Mouse (Mus musculus): ENCODE measurements around the gene Kcnk5. TPM values are rescaled to one million over a fixed set of nuclear protein-coding genes. Genes with fewer than 3 reads are reported as not detected.

Gene Kcnk5
- polyA plus RNA-seq, 1 experiment from 2014 or later = 9.1 TPM

GRCm38 (mm10) chr14:20168054-20168453, 13.6 kb downstream of the Kcnk5 start:
- Histone ChIP-seq H3K27ac (ENCODE audit: low read depth, low read length) (no peak overlapping the region), H3K4me2 (ENCODE audit: low read depth) (no peak overlapping the region), H3K4me1 (ENCODE audit: control insufficient read depth, insufficient read depth, low read length) (peaks cover 5% of the 10 kb centered on the region; the same call in 1 of the 2 replicates), H3K4me3 (ENCODE audit: low read depth, low read length) (no peak overlapping the region), H3K36me3 (ENCODE audit: control insufficient read depth, insufficient read depth, low read length) (no peaks in the 10 kb centered on the region), H3K27me3 (ENCODE audit: control insufficient read depth, insufficient read depth, low read length) (no peaks in the 10 kb centered on the region), H3K9me3 (ENCODE audit: control insufficient read depth, low read length) (no peaks in the 10 kb centered on the region), H3K9ac (ENCODE audit: low read length) (no peak overlapping the region)
- WGBS = 86% methylated on average over 2 of the region's 2 CpGs
- DNase-seq (ENCODE audit: low spot score) = no peak
- no peak for ATAC-seq (ENCODE audit: insufficient read depth, low FRiP score, low TSS enrichment)

DNA sequence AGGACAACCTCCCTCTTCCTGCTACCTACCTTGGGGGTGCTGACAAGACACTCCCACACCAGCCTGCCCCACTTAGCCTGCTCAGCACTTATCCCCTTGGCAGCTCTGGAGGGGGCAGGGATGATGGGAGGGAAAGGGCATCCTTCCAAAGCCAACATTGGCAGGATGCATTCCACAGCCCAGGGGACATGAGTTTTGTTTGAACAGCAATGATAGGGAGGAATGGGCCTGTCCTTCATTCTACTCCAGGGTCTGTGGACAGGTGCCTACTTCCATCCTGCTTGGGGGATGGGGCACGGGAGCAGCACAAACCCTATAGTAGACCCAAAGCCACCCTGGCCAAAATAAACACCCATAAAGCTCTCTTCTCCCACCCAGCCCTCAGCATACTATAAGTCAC, 16.2 kb downstream of the Kcnk5 start:
- H3K27me3 ChIP-seq (ENCODE audit: control insufficient read depth, insufficient read depth, low read length) = no peaks in the 10 kb centered on the region
- ATAC-seq (ENCODE audit: insufficient read depth, low FRiP score, low TSS enrichment) (no peak), DNase-seq (ENCODE audit: low spot score) (no peak)
- WGBS = 59% methylated on average over 1 of the region's 1 CpGs
- peaks cover 8% of the 10 kb centered on the region; the same call in 1 of the 2 replicates for H3K4me1 ChIP-seq (ENCODE audit: control insufficient read depth, insufficient read depth, low read length)
- H3K4me2 ChIP-seq (ENCODE audit: low read depth) = no peak overlapping the region
- H3K9me3 ChIP-seq (ENCODE audit: control insufficient read depth, low read length) = no peaks in the 10 kb centered on the region
- no peaks in the 10 kb centered on the region for H3K36me3 ChIP-seq (ENCODE audit: control insufficient read depth, insufficient read depth, low read length)
- no peak overlapping the region for H3K27ac ChIP-seq (ENCODE audit: low read depth, low read length)
- H3K9ac ChIP-seq (ENCODE audit: low read length) = no peak overlapping the region
- no peak overlapping the region for H3K4me3 ChIP-seq (ENCODE audit: low read depth, low read length)

- no peak for DNase-seq (ENCODE audit: low spot score)
- Histone ChIP-seq H3K4me2 (ENCODE audit: low read depth) (no peak overlapping the region), H3K27me3 (ENCODE audit: control insufficient read depth, insufficient read depth, low read length) (no peaks in the 10 kb centered on the region), H3K4me3 (ENCODE audit: low read depth, low read length) (no peak overlapping the region), H3K4me1 (ENCODE audit: control insufficient read depth, insufficient read depth, low read length) (peaks cover 17% of the 10 kb centered on the region; the same call in 1 of the 2 replicates), H3K9me3 (ENCODE audit: control insufficient read depth, low read length) (no peaks in the 10 kb centered on the region), H3K27ac (ENCODE audit: low read depth, low read length) (no peak overlapping the region), H3K36me3 (ENCODE audit: control insufficient read depth, insufficient read depth, low read length) (no peaks in the 10 kb centered on the region), H3K9ac (ENCODE audit: low read length) (no peak overlapping the region)
- ATAC-seq (ENCODE audit: insufficient read depth, low FRiP score, low TSS enrichment) = no peak
- WGBS = 76% methylated on average over 7 of the region's 7 CpGs
These were observed 17.2 kb downstream of the Kcnk5 start for GRCm38 (mm10) chr14:20164438-20164837.

DNA sequence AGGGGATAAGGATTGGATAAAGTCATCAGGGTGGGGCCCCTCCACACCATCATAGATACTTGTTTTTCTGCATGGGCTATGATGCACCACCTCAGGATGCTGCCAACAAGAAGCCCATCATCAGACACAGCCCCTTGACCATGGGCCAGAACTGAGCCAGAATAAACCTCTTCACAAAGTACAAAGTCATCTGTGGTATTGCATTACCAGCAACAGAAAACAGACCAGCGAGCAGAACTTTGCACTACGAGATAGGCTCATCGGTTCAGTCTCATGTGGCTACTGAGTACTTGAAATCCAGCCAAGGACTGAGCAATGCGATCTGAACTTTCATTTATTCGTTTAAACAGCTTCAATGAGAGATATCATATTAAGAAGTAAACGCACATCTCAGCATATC, 18.9 kb downstream of the Kcnk5 start:
- WGBS = 92% methylated on average over 6 of the region's 6 CpGs
- H3K4me3 ChIP-seq (ENCODE audit: low read depth, low read length) = no peak overlapping the region
- H3K4me1 ChIP-seq (ENCODE audit: control insufficient read depth, insufficient read depth, low read length) = peaks cover 18% of the 10 kb centered on the region; the same call in 1 of the 2 replicates
- H3K27me3 ChIP-seq (ENCODE audit: control insufficient read depth, insufficient read depth, low read length) = no peaks in the 10 kb centered on the region
- no peaks in the 10 kb centered on the region for H3K9me3 ChIP-seq (ENCODE audit: control insufficient read depth, low read length)
- ATAC-seq (ENCODE audit: insufficient read depth, low FRiP score, low TSS enrichment) (no peak), DNase-seq (ENCODE audit: low spot score) (no peak)
- no peak overlapping the region for H3K27ac ChIP-seq (ENCODE audit: low read depth, low read length)
- no peaks in the 10 kb centered on the region for H3K36me3 ChIP-seq (ENCODE audit: control insufficient read depth, insufficient read depth, low read length)
- H3K9ac ChIP-seq (ENCODE audit: low read length) = no peak overlapping the region
- no peak overlapping the region for H3K4me2 ChIP-seq (ENCODE audit: low read depth)

GRCm38 (mm10) chr14:20158727-20159681, 22.6 kb downstream of the Kcnk5 start:
- Histone ChIP-seq H3K9ac (ENCODE audit: low read length) (no peak overlapping the region), H3K4me3 (ENCODE audit: low read depth, low read length) (no peak overlapping the region), H3K4me1 (ENCODE audit: control insufficient read depth, insufficient read depth, low read length) (peaks cover 17% of the 10 kb centered on the region; the same call in 1 of the 2 replicates), H3K27me3 (ENCODE audit: control insufficient read depth, insufficient read depth, low read length) (no peaks in the 10 kb centered on the region), H3K36me3 (ENCODE audit: control insufficient read depth, insufficient read depth, low read length) (no peaks in the 10 kb centered on the region), H3K4me2 (ENCODE audit: low read depth) (no peak overlapping the region), H3K9me3 (ENCODE audit: control insufficient read depth, low read length) (no peaks in the 10 kb centered on the region), H3K27ac (ENCODE audit: low read depth, low read length) (no peak overlapping the region)
- ATAC-seq (ENCODE audit: insufficient read depth, low FRiP score, low TSS enrichment) = no peak
- no peak for DNase-seq (ENCODE audit: low spot score)
- 66% methylated on average over 8 of the region's 8 CpGs for WGBS

DNA sequence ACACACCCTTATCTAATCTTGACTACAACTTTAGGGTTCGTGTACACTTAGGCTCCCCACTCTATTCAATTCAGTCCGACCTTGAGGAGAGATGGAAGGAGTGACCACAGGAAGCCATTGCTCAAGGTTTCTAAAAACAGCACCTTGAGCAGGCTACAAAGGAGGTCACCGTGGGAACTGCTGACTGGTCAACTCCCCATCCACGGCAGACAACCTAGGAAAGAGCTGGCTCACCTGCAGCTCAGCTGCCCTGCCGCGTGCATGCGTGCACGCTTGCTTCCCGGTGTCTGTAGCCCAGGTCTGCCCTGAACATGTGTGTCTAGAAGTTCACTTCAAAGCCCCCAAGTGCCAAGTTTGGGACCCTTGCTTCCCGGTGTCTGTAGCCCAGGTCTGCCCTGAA, 24.0 kb downstream of the Kcnk5 start:
- Histone ChIP-seq H3K4me2 (ENCODE audit: low read depth) (no peak overlapping the region), H3K36me3 (ENCODE audit: control insufficient read depth, insufficient read depth, low read length) (no peaks in the 10 kb centered on the region), H3K27me3 (ENCODE audit: control insufficient read depth, insufficient read depth, low read length) (no peaks in the 10 kb centered on the region), H3K9me3 (ENCODE audit: control insufficient read depth, low read length) (no peaks in the 10 kb centered on the region), H3K9ac (ENCODE audit: low read length) (no peak overlapping the region), H3K4me1 (ENCODE audit: control insufficient read depth, insufficient read depth, low read length) (peaks cover 17% of the 10 kb centered on the region; the same call in 1 of the 2 replicates), H3K4me3 (ENCODE audit: low read depth, low read length) (no peak overlapping the region), H3K27ac (ENCODE audit: low read depth, low read length) (no peak overlapping the region)
- 91% methylated on average over 10 of the region's 10 CpGs for WGBS
- no peak for ATAC-seq (ENCODE audit: insufficient read depth, low FRiP score, low TSS enrichment)
- DNase-seq (ENCODE audit: low spot score) = no peak

- Histone ChIP-seq H3K27ac (ENCODE audit: low read depth, low read length) (no peak overlapping the region), H3K36me3 (ENCODE audit: control insufficient read depth, insufficient read depth, low read length) (no peaks in the 10 kb centered on the region), H3K9ac (ENCODE audit: low read length) (no peak overlapping the region), H3K4me3 (ENCODE audit: low read depth, low read length) (no peak overlapping the region), H3K4me2 (ENCODE audit: low read depth) (no peak overlapping the region), H3K27me3 (ENCODE audit: control insufficient read depth, insufficient read depth, low read length) (no peaks in the 10 kb centered on the region), H3K4me1 (ENCODE audit: control insufficient read depth, insufficient read depth, low read length) (peaks cover 15% of the 10 kb centered on the region; the same call in 1 of the 2 replicates), H3K9me3 (ENCODE audit: control insufficient read depth, low read length) (no peaks in the 10 kb centered on the region)
- no peak for DNase-seq (ENCODE audit: low spot score)
- ATAC-seq (ENCODE audit: insufficient read depth, low FRiP score, low TSS enrichment) = no peak
- WGBS = 60% methylated on average over 10 of the region's 10 CpGs
These were observed 25.9 kb downstream of the Kcnk5 start for GRCm38 (mm10) chr14:20155718-20156117.

DNA sequence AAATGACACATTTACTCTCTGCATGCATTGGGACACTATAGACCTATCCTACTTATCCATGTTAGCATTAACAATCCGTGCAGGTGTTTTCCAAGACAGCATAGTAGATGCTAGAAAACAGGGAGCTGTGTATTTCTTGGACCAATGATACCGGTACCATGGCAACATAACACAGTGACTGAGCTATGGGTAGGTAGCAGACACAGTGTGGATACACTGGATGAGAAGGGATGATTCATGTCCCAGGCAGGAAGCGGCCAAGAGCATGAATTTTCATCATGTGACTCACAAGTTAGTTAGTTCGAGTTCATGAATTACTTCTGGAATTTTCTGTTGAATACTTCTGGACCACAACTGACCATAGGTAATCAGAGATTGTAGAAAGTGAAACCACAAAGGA, 26.7 kb downstream of the Kcnk5 start:
- Histone ChIP-seq H3K9ac (ENCODE audit: low read length) (no peak overlapping the region), H3K4me2 (ENCODE audit: low read depth) (no peak overlapping the region), H3K4me1 (ENCODE audit: control insufficient read depth, insufficient read depth, low read length) (peaks cover 15% of the 10 kb centered on the region; the same call in 1 of the 2 replicates), H3K27me3 (ENCODE audit: control insufficient read depth, insufficient read depth, low read length) (no peaks in the 10 kb centered on the region), H3K36me3 (ENCODE audit: control insufficient read depth, insufficient read depth, low read length) (no peaks in the 10 kb centered on the region), H3K9me3 (ENCODE audit: control insufficient read depth, low read length) (no peaks in the 10 kb centered on the region), H3K4me3 (ENCODE audit: low read depth, low read length) (no peak overlapping the region), H3K27ac (ENCODE audit: low read depth, low read length) (no peak overlapping the region)
- DNase-seq (ENCODE audit: low spot score) = no peak
- 94% methylated on average over 4 of the region's 4 CpGs for WGBS
- ATAC-seq (ENCODE audit: insufficient read depth, low FRiP score, low TSS enrichment) = no peak

DNA sequence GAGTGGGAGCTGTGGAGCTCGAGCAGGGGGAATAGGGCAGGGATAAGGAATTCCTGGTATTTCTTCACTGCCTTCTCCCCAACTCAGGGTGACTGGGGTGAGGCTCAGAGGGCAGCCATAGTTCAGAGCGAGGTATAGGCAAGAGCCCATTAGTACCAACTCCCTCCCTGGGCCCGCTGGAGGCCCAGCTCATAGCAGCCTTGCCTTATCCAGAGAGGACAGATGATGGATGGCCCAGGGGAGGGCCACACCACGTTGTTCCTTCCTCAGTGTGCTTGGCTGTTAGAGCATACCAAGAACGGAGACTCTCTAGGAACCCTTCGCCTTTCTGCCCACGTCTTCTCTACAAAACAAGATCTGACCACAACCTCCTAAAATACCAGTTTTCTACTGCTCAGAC, 27.4 kb downstream of the Kcnk5 start:
- no peak overlapping the region for H3K27ac ChIP-seq (ENCODE audit: low read depth, low read length)
- DNase-seq (ENCODE audit: low spot score) (no peak), ATAC-seq (ENCODE audit: insufficient read depth, low FRiP score, low TSS enrichment) (no peak)
- no peaks in the 10 kb centered on the region for H3K9me3 ChIP-seq (ENCODE audit: control insufficient read depth, low read length)
- no peak overlapping the region for H3K9ac ChIP-seq (ENCODE audit: low read length)
- H3K36me3 ChIP-seq (ENCODE audit: control insufficient read depth, insufficient read depth, low read length) = no peaks in the 10 kb centered on the region
- H3K4me3 ChIP-seq (ENCODE audit: low read depth, low read length) = no peak overlapping the region
- no peaks in the 10 kb centered on the region for H3K27me3 ChIP-seq (ENCODE audit: control insufficient read depth, insufficient read depth, low read length)
- peaks cover 9% of the 10 kb centered on the region; the same call in 1 of the 2 replicates for H3K4me1 ChIP-seq (ENCODE audit: control insufficient read depth, insufficient read depth, low read length)
- 51% methylated on average over 7 of the region's 7 CpGs for WGBS
- H3K4me2 ChIP-seq (ENCODE audit: low read depth) = no peak overlapping the region

Measured in neural tube, embryonic 11.5 days (tissue).